Mouse (Mus musculus) kidney, embryonic 16.5 days (tissue): Measurements from ENCODE around the gene Eci1. TPM values are rescaled to one million over a fixed set of nuclear protein-coding genes. Genes with fewer than 3 reads are reported as not detected.

Source experiments
- ATAC-seq: fragments of 200-750 bp; cut with Nextera tagmentation; 2 replicates; pipeline ENCODE4 v1.8.0; 2017; ENCODE audit warnings: moderate TSS enrichment; ENCODE audit not compliant: low FRiP score, low TSS enrichment
- H3K27ac ChIP-seq: fragments of 300-500 bp; sonication (generic); 2 replicates; pipeline ENCODE4 v1.5.1; 2014; ENCODE audit warnings: low read length
- H3K27me3 ChIP-seq: fragments of 300-500 bp; sonication (generic); 2 replicates; pipeline ENCODE4 v1.6.1; 2014; ENCODE audit warnings: low read length, control low read depth, mixed read lengths; ENCODE audit not compliant: insufficient read depth
- H3K36me3 ChIP-seq: fragments of 300-500 bp; sonication (generic); 2 replicates; pipeline ENCODE4 v1.6.1; 2014; ENCODE audit warnings: low read length, control low read depth, mixed read lengths; ENCODE audit not compliant: insufficient read depth
- H3K4me1 ChIP-seq: fragments of 300-500 bp; sonication (generic); 2 replicates; pipeline ENCODE4 v1.6.1; 2014; ENCODE audit warnings: low read length, control low read depth, mixed read lengths; ENCODE audit not compliant: insufficient read depth
- H3K4me2 ChIP-seq: fragments of 300-500 bp; sonication (generic); replicated peaks from 2 replicates; pipeline ENCODE4 v1.6.1; 2014; ENCODE audit warnings: low read depth, low read length
- H3K4me3 ChIP-seq: fragments of 300-500 bp; sonication (generic); 2 replicates; pipeline ENCODE4 v1.5.1; 2014; ENCODE audit warnings: mild to moderate bottlenecking, low read length
- H3K9ac ChIP-seq: fragments of 300-500 bp; sonication (generic); replicated peaks from 2 replicates; pipeline ENCODE4 v1.6.1; 2014; ENCODE audit warnings: low read length
- H3K9me3 ChIP-seq: fragments of 300-500 bp; sonication (generic); 2 replicates; pipeline ENCODE4 v1.6.1; 2016; ENCODE audit warnings: low read length, control low read depth
- WGBS: fragments of 180-500 bp; shearing (Covaris S2); extraction: QIAGEN DNeasy Blood & Tissue Kit; methylation state at CpG from one replicate; pipeline ENCODE4 v1.1.7; 2014; 5-methylcytosine and 5-hydroxymethylcytosine counted together
- polyA plus RNA-seq: library from polyadenylated mRNA; unstranded; fragments of >200 nt; fragmentation: Nextera tagmentation; extraction: Ambion mirVana; gene quantifications from 2 replicates; pipeline ENCODE4 v1.2.1, GENCODE M21; 2015

Gene Eci1
- polyA plus RNA-seq, 1 experiment from 2014 or later: 143 TPM

DNA sequence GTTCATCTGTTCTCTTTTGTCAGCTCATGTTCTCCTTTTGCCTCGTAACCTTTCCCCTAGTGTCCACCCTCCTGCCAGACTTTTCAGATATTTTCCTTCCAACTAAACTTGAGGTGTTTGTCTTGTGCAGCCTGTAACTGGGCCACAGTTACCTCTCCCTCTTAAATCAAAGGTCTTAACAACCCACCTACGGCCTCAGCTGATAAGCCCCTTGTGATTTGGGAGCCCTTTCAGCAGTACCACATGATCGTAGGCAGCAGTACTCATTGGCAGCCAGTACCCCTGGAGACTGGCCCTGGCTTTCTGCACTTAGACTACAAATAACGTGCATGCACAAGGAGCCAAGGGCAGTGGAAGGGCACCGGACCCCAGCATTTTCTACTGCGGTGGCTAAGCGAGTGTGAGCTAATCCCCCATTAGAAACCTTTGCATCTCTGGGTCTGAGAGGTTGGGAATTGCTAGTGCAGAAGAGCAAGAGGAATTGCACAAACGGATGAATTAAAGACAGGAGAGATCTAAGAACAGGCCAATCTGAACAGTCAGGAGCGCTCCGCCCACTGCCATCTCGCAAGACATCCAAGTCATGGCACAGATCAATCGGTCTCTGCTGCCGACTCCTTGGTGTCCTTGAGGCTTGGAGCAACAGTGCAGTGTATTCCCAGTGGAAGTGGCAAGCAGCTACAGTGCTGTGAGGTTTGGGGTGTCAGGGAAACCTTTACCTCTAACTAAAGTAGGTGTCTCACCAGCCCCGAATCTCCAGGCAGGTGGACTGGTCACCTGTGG lies 3.0 kb downstream of the Eci1 start:
- no peak overlapping the region for H3K9ac ChIP-seq
- no peak overlapping the region for H3K4me3 ChIP-seq
- H3K36me3 ChIP-seq: peaks cover 22% of the 10 kb centered on the region
- 76% methylated on average over 14 of the region's 14 CpGs for WGBS
- ATAC-seq: no peak
- H3K27me3 ChIP-seq: no peaks in the 10 kb centered on the region
- peaks cover 4% of the 10 kb centered on the region; the same call in 1 of the 2 replicates for H3K4me1 ChIP-seq
- no peaks in the 10 kb centered on the region for H3K9me3 ChIP-seq
- no peak overlapping the region for H3K4me2 ChIP-seq
- no peak overlapping the region for H3K27ac ChIP-seq

DNA sequence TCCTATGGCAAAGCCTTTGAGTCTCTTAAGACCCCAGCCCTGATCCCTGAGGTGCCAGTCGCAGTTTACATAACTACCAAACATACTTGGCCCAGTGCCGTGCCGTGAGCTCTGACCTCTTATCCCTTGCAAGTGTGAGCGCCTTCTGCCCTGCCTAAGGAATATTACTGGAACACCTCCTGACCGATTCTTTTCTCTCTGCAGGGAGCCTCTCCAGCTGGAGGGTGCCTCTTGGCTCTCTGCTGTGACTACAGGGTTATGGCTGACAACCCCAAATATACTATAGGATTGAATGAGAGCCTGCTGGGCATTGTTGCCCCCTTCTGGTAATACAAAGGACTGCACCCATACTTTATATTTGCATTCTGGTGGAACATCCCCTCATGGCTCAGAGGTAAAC lies 10.6 kb downstream of the Eci1 start:
- Histone ChIP-seq H3K4me2 (no peak overlapping the region), H3K9me3 (no peaks in the 10 kb centered on the region), H3K4me1 (no peaks in the 10 kb centered on the region), H3K27me3 (no peaks in the 10 kb centered on the region), H3K27ac (no peak overlapping the region), H3K36me3 (peaks cover 62% of the 10 kb centered on the region), H3K4me3 (no peak overlapping the region), H3K9ac (no peak overlapping the region)
- ATAC-seq: 0 out of 2 replicates have a peak, but pooled peaks have one; percentile 28
- WGBS: 83% methylated on average over 5 of the region's 5 CpGs

DNA sequence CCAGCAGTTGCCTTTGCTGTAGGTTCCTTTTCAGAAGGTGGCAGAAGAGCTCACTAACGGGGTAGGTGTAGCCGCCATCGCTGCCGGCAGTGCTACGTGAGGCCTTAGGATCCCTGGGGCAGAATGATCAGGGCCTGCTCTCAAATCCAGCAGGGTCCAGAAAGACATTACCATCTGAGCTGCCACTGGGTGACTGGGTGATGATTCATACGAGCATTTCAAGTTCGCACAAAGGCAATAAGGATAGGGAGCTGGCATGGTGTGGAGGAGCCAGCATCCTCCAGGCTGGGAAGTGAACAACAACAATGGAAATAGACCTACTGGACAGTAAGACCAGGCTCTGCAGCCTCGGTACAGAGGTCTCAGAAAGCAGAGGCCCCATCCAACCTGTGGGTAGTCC lies 13.9 kb downstream of the Eci1 start:
- no peaks in the 10 kb centered on the region for H3K4me1 ChIP-seq
- H3K27me3 ChIP-seq: no peaks in the 10 kb centered on the region
- no peak for ATAC-seq
- 92% methylated on average over 8 of the region's 8 CpGs for WGBS
- no peaks in the 10 kb centered on the region for H3K9me3 ChIP-seq
- no peak overlapping the region for H3K4me2 ChIP-seq
- H3K27ac ChIP-seq: no peak overlapping the region
- no peak overlapping the region for H3K9ac ChIP-seq
- no peak overlapping the region for H3K4me3 ChIP-seq
- peaks cover 63% of the 10 kb centered on the region for H3K36me3 ChIP-seq

DNA sequence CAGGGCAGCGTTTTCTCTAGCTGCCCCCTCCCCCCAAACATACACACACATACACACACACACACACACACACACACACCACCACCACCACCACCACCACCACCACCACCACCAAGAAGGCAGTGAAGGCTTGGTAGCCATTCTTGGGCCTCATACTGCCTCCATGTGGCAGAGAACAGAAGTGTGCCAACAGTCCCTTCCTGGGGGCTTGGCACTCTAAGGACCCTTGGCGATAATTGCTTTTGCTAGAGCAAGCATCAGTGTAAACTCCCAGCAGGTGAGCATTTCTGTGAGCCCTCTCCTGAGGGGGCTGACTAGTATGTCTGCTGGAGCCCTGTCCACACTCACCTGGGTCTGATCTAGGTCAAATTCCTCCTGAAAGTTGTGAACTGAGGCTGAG lies 14.7 kb downstream of the Eci1 start:
- Histone ChIP-seq H3K36me3 (peaks cover 68% of the 10 kb centered on the region), H3K9ac (no peak overlapping the region), H3K9me3 (no peaks in the 10 kb centered on the region), H3K4me2 (no peak overlapping the region), H3K27me3 (no peaks in the 10 kb centered on the region), H3K4me3 (no peak overlapping the region), H3K4me1 (no peaks in the 10 kb centered on the region), H3K27ac (no peak overlapping the region)
- no peak for ATAC-seq
- WGBS: 77% methylated on average over 2 of the region's 2 CpGs

DNA sequence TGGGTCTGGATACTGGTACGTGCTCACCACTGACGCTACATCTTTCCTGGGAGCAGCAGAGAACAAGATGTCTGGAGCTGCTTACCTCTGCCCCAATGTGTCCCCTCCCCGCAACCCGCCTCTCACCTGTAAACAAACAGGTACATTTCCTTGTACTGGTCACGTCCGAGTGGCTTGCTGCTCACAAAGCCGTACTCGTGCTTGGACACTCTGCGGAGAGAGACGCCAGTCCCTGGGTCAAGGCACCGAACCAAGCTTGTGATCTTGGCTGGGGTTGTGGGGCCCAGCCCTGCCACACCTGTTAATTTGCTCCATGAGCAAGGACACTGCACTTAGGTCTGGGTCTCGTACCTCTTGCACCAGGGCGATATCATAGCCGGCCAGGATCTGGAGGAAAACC lies 15.7 kb downstream of the Eci1 start:
- no peak overlapping the region for H3K27ac ChIP-seq
- H3K36me3 ChIP-seq: peaks cover 68% of the 10 kb centered on the region
- no peak overlapping the region for H3K4me3 ChIP-seq
- WGBS: 83% methylated on average over 14 of the region's 14 CpGs
- H3K27me3 ChIP-seq: no peaks in the 10 kb centered on the region
- no peak overlapping the region for H3K9ac ChIP-seq
- no peak for ATAC-seq
- H3K4me1 ChIP-seq: no peaks in the 10 kb centered on the region
- no peak overlapping the region for H3K4me2 ChIP-seq
- H3K9me3 ChIP-seq: no peaks in the 10 kb centered on the region

DNA sequence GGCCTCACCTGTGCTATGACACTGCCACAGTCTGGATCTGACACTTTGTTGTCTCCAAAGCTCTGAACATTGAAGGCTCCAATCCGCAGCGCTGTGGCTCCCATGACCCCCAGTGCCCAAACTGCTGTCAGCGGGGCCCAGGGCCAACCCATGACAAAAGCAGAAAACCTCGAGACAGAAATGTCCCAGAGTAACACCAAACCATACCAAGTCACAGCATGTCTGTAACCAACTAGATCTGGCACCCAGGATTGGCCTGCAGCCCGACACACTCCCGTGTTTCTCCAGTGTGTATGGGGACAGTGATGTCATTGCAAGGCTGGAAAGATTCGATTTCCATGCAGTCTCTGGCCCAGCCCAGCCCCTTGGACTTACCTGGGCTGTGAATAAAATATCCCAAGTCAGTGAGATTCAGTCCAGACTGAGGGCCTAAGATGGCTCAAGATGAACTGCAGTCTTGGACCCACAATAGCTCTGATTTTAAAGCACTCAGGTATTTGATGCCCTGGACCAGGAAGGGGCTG lies 16.3 kb downstream of the Eci1 start, which contains the start of gene Dnase1l2:
Dnase1l2 (minus strand) TSS at position 474 of the 524 bp plus-strand sequence.
- Histone ChIP-seq H3K36me3 (peaks cover 68% of the 10 kb centered on the region), H3K27me3 (no peaks in the 10 kb centered on the region), H3K9ac (no peak within 1 kb of the TSS), H3K4me3 (no peak within 1 kb of the TSS), H3K27ac (no peak within 1 kb of the TSS), H3K9me3 (no peaks in the 10 kb centered on the region), H3K4me2 (no peak within 1 kb of the TSS), H3K4me1 (no peaks in the 10 kb centered on the region)
- ATAC-seq: no peak
- 74% methylated on average over 7 of the region's 7 CpGs for WGBS

DNA sequence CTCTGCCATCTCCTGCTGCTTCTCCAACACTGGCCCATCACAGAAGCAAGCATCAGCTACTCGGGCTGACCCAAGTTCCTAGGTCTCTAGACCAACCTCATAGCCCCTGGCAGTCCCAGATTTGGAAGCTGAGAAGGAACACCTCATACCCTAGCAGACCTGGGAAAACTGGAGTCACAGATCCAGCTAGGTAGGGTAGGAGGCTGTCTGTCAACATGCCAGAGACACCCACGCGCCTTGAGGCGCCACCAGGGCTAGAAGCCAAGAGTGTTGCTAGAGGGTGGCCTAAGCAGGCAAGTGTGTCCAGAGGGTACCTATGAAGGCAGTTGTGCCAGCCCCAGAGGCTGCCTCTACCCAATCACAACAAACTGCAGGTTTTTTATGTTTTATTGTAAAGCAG lies 17.0 kb downstream of the Eci1 start:
- Histone ChIP-seq H3K4me1 (no peaks in the 10 kb centered on the region), H3K4me2 (no peak overlapping the region), H3K36me3 (peaks cover 66% of the 10 kb centered on the region), H3K9me3 (no peaks in the 10 kb centered on the region), H3K4me3 (no peak overlapping the region), H3K9ac (no peak overlapping the region), H3K27ac (no peak overlapping the region), H3K27me3 (no peaks in the 10 kb centered on the region)
- ATAC-seq: no peak
- 87% methylated on average over 4 of the region's 4 CpGs for WGBS

DNA sequence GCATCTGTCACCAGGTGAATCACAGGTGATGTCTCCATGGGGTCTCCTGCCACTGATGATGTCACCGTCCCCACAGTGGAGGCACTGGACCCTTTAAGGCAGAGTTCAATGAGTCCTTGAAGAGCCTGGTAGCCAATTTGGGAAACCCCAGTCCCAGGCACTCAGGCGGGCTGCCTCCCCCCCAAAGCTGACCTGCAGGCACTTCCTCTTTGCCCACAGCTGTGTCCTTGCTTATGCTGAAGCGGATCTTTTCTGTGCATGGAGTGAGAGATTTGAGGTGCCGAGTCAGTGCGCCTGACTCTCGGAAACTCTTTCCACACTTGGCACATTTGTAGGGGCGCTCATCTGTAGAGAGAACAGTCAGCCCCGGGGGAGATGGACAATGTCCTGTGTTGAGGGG lies 20.1 kb downstream of the Eci1 start:
- no peak overlapping the region for H3K27ac ChIP-seq
- H3K27me3 ChIP-seq: no peaks in the 10 kb centered on the region
- H3K4me1 ChIP-seq: no peaks in the 10 kb centered on the region
- WGBS: 92% methylated on average over 8 of the region's 8 CpGs
- no peak overlapping the region for H3K9ac ChIP-seq
- ATAC-seq: no peak
- H3K36me3 ChIP-seq: peaks cover 67% of the 10 kb centered on the region
- H3K9me3 ChIP-seq: no peaks in the 10 kb centered on the region
- no peak overlapping the region for H3K4me2 ChIP-seq
- no peak overlapping the region for H3K4me3 ChIP-seq

DNA sequence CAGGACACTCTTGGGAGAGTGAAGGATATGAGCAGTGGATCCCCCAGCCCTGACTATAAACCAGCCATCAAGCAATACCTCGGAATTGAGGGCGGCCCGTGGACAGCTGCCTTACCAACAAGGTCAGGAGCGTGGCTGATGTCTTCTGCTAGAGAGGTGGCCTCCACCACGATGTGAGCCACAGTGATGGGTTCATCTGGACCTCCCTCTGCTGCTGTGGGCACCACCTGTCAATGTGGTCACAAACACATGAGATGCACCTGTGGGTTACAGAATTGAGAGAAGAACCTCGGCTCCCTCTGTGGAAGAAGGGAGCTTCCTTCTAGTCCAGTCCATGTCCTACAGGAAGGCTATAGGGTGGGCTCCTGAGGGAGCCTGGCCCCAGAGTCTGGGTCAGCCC lies 23.1 kb downstream of the Eci1 start:
- no peak for ATAC-seq
- Histone ChIP-seq H3K9ac (no peak overlapping the region), H3K27me3 (no peaks in the 10 kb centered on the region), H3K4me1 (peaks cover 10% of the 10 kb centered on the region), H3K9me3 (no peaks in the 10 kb centered on the region), H3K4me2 (no peak overlapping the region), H3K4me3 (no peak overlapping the region), H3K36me3 (peaks cover 57% of the 10 kb centered on the region), H3K27ac (no peak overlapping the region)
- whole genome bisulfite sequencing: 89% methylated on average over 6 of the region's 6 CpGs

DNA sequence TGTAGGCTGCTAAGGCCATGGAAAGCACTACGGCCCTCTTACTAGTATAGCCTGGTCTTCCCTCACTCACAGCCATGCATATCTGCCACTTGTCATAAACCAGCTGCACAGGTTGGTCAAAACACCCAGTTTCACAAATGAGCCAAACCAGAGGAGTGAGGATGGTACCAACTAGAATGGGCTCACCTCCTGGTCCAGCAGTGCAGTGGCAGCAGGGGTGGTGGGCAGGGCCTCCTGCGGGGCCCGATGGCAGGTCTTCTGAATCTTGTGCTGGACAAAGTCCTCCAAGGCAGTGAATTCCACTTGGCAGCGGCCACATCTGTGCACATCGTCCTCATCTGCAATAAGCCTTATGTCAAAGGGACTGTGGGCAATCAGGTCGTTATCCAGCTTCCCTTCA lies 24.8 kb downstream of the Eci1 start:
- Histone ChIP-seq H3K4me2 (no peak overlapping the region), H3K4me1 (peaks cover 15% of the 10 kb centered on the region), H3K9me3 (no peaks in the 10 kb centered on the region), H3K36me3 (peaks cover 40% of the 10 kb centered on the region), H3K9ac (no peak overlapping the region), H3K4me3 (no peak overlapping the region), H3K27me3 (no peaks in the 10 kb centered on the region), H3K27ac (no peak overlapping the region)
- ATAC-seq: no peak
- 95% methylated on average over 6 of the region's 6 CpGs for WGBS
